Mouse (Mus musculus): ENCODE data around the gene Tmem189.

DNA sequence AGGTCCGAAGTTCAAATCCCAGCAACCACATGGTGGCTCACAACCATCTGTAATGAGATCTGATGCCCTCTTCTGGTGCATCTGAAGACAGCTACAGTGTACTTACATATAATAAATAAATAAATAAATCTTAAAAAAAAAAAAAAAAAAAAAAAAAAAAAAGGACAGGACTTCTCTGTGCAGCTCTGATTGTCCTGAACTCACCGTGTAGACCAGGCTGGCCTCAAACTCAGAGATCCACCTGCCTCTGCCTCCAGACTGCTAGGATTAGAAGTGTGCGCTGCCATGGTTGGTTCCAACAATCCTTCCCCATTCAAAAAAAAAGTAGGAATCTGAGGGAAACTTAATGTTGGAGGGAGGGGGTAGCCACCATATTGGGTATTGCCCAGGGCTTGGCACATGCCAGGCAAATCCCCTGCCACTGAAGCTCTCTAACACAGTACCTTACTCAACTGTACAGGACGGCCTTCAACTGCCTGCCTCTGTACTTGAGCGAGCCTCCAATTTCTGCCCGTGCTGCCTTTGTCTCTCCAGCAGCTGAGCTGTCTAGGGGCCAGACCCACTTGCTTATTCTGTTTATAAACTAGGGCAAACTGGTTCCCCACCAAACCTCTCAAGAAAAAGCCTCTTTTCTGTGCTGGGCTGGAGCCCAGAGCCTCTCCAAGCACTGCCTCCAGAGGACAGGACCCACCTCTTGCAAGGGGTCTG, 65.1 kb downstream of the Tmem189 start:
- TF ChIP-seq EP300 (IDR thresholded peaks at IDR 0.05) (no peak), CTCF (IDR thresholded peaks at IDR 0.05) (no peak)
